Mouse (Mus musculus): ENCODE results near the gene Sugct. TPM values are rescaled to one million over a fixed set of nuclear protein-coding genes. Genes with fewer than 3 reads are reported as not detected.

Gene Sugct
- total and polyA plus RNA-seq, 3 experiments, result 1.0 to 3.0 TPM; not detected in 1

GRCm38 (mm10) chr13:17642294-17642693 lies 53.1 kb downstream of the Sugct start:
- DNase-seq (ENCODE audit: low read depth, low spot score), result peak; percentile 55

GRCm38 (mm10) chr13:17638008-17638407 lies 57.3 kb downstream of the Sugct start:
- H3K79me2 ChIP-seq (ENCODE audit: control insufficient read depth, insufficient read depth, low read length, poor library complexity), result no peaks in the 10 kb centered on the region
- no peak overlapping the region for H3K9ac ChIP-seq (ENCODE audit: control insufficient read depth, low read depth, low read length, poor library complexity, severe bottlenecking)
- H3K27me3 ChIP-seq (ENCODE audit: control insufficient read depth in 1 of 2, insufficient read depth in 2 of 2, low read length in 2 of 2), result no peaks in the 10 kb centered on the region; a peak in 1 of 4 replicates
- no peaks in the 10 kb centered on the region for H3K36me3 ChIP-seq (ENCODE audit: control insufficient read depth in 1 of 2, insufficient read depth in 2 of 2, low read length in 2 of 2)
- no peaks in the 10 kb centered on the region for H3K9me3 ChIP-seq (replicated peaks; ENCODE audit: insufficient read depth, low read length)
- H3K4me1 ChIP-seq (ENCODE audit: control insufficient read depth in 1 of 2, insufficient read depth in 2 of 2, low read length in 2 of 2), result no peaks in the 10 kb centered on the region
- TF ChIP-seq ZKSCAN1 (IDR thresholded peaks at IDR 0.05; ENCODE audit: low read depth, low read length), result no peak
- TF ChIP-seq NRF1 (IDR thresholded peaks at IDR 0.05; ENCODE audit: insufficient read depth, low read depth, low read length, poor library complexity, severe bottlenecking), result no peak
- no peak for TF ChIP-seq RCOR1 (IDR thresholded peaks at IDR 0.05; ENCODE audit: low read depth, low read length)
- no peak for TF ChIP-seq MXI1 (IDR thresholded peaks at IDR 0.05; ENCODE audit: low read depth, low read length)
- no peak for TF ChIP-seq JUND (IDR thresholded peaks at IDR 0.05; ENCODE audit: low read depth, low read length)
- no peak for TF ChIP-seq ZC3H11A (IDR thresholded peaks at IDR 0.05; ENCODE audit: low read depth, low read length)
- TF ChIP-seq GABPA (IDR thresholded peaks at IDR 0.05; ENCODE audit: low read depth, low read length), result no peak
- no peak for DNase-seq (ENCODE audit: low read depth, low spot score)
- no peak overlapping the region for H3K4me3 ChIP-seq (ENCODE audit: control insufficient read depth in 1 of 2, insufficient read depth in 1 of 2, low read depth in 2 of 2, low read length in 2 of 2)
- H3K27ac ChIP-seq (ENCODE audit: control insufficient read depth, low read depth, low read length), result no peak overlapping the region

More at GRCm38 (mm10) chr13:17642294-17642693, 53.1 kb downstream of the Sugct start:
- Histone ChIP-seq H3K27me3 (ENCODE audit: control insufficient read depth in 1 of 2, insufficient read depth in 2 of 2, low read length in 2 of 2) (no peaks in the 10 kb centered on the region; a peak in 1 of 4 replicates), H3K27ac (ENCODE audit: control insufficient read depth, low read depth, low read length) (no peak overlapping the region), H3K36me3 (ENCODE audit: control insufficient read depth in 1 of 2, insufficient read depth in 2 of 2, low read length in 2 of 2) (no peaks in the 10 kb centered on the region), H3K9ac (ENCODE audit: control insufficient read depth, low read depth, low read length, poor library complexity, severe bottlenecking) (no peak overlapping the region), H3K4me1 (ENCODE audit: control insufficient read depth in 1 of 2, insufficient read depth in 2 of 2, low read length in 2 of 2) (no peaks in the 10 kb centered on the region), H3K9me3 (replicated peaks; ENCODE audit: insufficient read depth, low read length) (no peaks in the 10 kb centered on the region), H3K79me2 (ENCODE audit: control insufficient read depth, insufficient read depth, low read length, poor library complexity) (no peaks in the 10 kb centered on the region), H3K4me3 (ENCODE audit: control insufficient read depth in 1 of 2, insufficient read depth in 1 of 2, low read depth in 2 of 2, low read length in 2 of 2) (no peak overlapping the region)
- TF ChIP-seq ZC3H11A (IDR thresholded peaks at IDR 0.05; ENCODE audit: low read depth, low read length) (peak; percentile 58), POLR2AphosphoS2 (IDR thresholded peaks at IDR 0.05; ENCODE audit: low read length) (no peak), SMC3 (IDR thresholded peaks at IDR 0.05; ENCODE audit: low read depth, low read length) (peak; percentile 56), CTCF (IDR thresholded peaks at IDR 0.05 in 2 of 3, conservative IDR thresholded peaks at IDR 0.05 in 1 of 3; ENCODE audit: control insufficient read depth in 1 of 3, insufficient read depth in 1 of 3, low read depth in 2 of 3, low read length in 3 of 3, poor library complexity in 1 of 3, severe bottlenecking in 1 of 3) (peak; percentile 8 to 63 (median 33); a peak in 4 of 6 replicates), RAD21 (IDR thresholded peaks at IDR 0.05; ENCODE audit: low read depth, low read length) (peak; percentile 75), RCOR1 (IDR thresholded peaks at IDR 0.05; ENCODE audit: low read depth, low read length) (no peak)

DNA sequence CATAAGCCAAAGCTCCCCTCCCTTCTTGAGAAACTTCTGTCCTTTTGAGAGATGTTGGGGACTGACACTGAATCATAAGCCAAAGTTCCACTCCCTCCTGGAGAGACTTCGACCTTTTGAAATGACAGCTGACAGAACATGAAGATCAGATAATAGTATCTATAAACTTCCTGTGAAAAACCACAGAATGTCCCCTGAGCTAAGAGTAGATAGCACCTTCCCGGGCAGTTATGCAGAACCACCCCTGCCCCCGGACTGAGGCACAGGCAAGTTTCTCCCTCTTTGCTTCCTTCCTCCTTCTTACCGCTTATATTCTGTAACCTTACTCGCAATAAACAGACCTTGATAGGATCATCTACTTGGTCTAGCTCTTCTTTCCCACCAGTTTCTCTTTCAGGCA lies 68.2 kb downstream of the Sugct start:
- H3K9me3 ChIP-seq (replicated peaks; ENCODE audit: insufficient read depth, low read length), result no peaks in the 10 kb centered on the region
- H3K27me3 ChIP-seq (ENCODE audit: control insufficient read depth in 1 of 2, insufficient read depth in 2 of 2, low read length in 2 of 2), result no peaks in the 10 kb centered on the region
- DNase-seq (ENCODE audit: low read depth, low spot score), result peak; percentile 61
- peak overlapping the region; percentile 65 for H3K27ac ChIP-seq (ENCODE audit: control insufficient read depth, low read depth, low read length)
- H3K9ac ChIP-seq (ENCODE audit: control insufficient read depth, low read depth, low read length, poor library complexity, severe bottlenecking), result no peak overlapping the region
- H3K4me1 ChIP-seq (ENCODE audit: control insufficient read depth in 1 of 2, insufficient read depth in 2 of 2, low read length in 2 of 2), result peaks cover 0 to 2% of the 10 kb centered on the region in 2 experiments; a peak in 1 of 4 replicates
- TF ChIP-seq ZMIZ1 (IDR thresholded peaks at IDR 0.05; ENCODE audit: low read depth, low read length) (no peak), MYB (IDR thresholded peaks at IDR 0.05; ENCODE audit: low read depth, low read length) (no peak), HCFC1 (IDR thresholded peaks at IDR 0.05; ENCODE audit: low read depth, low read length) (no peak), TCF12 (IDR thresholded peaks at IDR 0.05; ENCODE audit: low read depth, low read length) (peak; percentile 19; the same call in 1 of the 2 replicates), ZC3H11A (IDR thresholded peaks at IDR 0.05; ENCODE audit: low read depth, low read length) (no peak), USF1 (IDR thresholded peaks at IDR 0.05; ENCODE audit: low read depth, low read length) (no peak), ETS1 (IDR thresholded peaks at IDR 0.05; ENCODE audit: low read depth, low read length) (peak; percentile 57; the same call in 1 of the 2 replicates), POLR2AphosphoS5 (IDR thresholded peaks at IDR 0.05; ENCODE audit: borderline replicate concordance, low read depth, low read length) (no peak), POLR2A (IDR thresholded peaks at IDR 0.05; ENCODE audit: control insufficient read depth in 1 of 2, insufficient read depth in 1 of 2, low read depth in 1 of 2, low read length in 2 of 2, poor library complexity in 1 of 2) (no peak), MEF2A (IDR thresholded peaks at IDR 0.05; ENCODE audit: extremely low read depth, insufficient replicate concordance, low read depth, low read length, poor library complexity, severe bottlenecking) (no peak), GATA1 (IDR thresholded peaks at IDR 0.05; ENCODE audit: low read depth, low read length) (peak; percentile 72), ELF1 (IDR thresholded peaks at IDR 0.05; ENCODE audit: low read depth, low read length) (no peak), EP300 (IDR thresholded peaks at IDR 0.05; ENCODE audit: low read depth in 1 of 2, low read length in 2 of 2) (peak; percentile 51 to 69; a peak in 3 of 4 replicates), USF2 (IDR thresholded peaks at IDR 0.05; ENCODE audit: borderline replicate concordance in 1 of 2, insufficient read depth in 1 of 2, low read depth in 1 of 2, low read length in 2 of 2) (no peak)
- H3K4me3 ChIP-seq (ENCODE audit: control insufficient read depth in 1 of 2, insufficient read depth in 1 of 2, low read depth in 2 of 2, low read length in 2 of 2), result no peak overlapping the region; a peak in 1 of 4 replicates
- H3K79me2 ChIP-seq (ENCODE audit: control insufficient read depth, insufficient read depth, low read length, poor library complexity), result no peaks in the 10 kb centered on the region
- H3K36me3 ChIP-seq (ENCODE audit: control insufficient read depth in 1 of 2, insufficient read depth in 2 of 2, low read length in 2 of 2), result no peaks in the 10 kb centered on the region; a peak in 1 of 4 replicates
